Mouse (Mus musculus) right cerebral cortex, postnatal 10 days (tissue): Measurements from ENCODE around the gene Pdlim7.

Experiments used
- DNase-seq, 2 experiments: peaks; one replicate each; pipeline ENCODE4 v3.0.0; 2021; ENCODE audit warnings: low spot score in 2 of 2

Pdlim7 gene

GRCm38 (mm10) chr13:55465830-55466440 lies 47.5 kb downstream of the Pdlim7 start:
- DNase-seq: no peak

DNA sequence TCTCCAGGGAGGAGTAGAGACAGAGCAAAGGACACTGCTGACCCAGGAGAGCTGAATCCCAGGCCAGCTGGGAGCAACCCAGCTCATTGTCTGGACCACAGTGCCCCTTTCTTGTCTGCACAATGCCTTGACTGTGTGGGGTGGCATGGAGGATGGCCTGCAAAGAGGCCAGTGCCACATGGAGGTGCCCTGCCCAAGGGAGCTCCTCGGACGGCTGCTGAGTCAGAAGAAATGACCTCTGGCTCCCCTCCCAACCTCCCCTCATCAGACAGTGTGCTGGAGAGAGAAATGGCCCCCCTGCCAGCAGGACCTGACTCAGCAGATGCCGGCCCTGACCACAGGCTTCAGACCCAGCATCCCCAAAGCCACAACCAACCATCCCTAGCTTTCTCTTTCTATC lies 48.3 kb downstream of the Pdlim7 start:
- peak in 1 of 2 experiments; percentile 73 for DNase-seq

DNA sequence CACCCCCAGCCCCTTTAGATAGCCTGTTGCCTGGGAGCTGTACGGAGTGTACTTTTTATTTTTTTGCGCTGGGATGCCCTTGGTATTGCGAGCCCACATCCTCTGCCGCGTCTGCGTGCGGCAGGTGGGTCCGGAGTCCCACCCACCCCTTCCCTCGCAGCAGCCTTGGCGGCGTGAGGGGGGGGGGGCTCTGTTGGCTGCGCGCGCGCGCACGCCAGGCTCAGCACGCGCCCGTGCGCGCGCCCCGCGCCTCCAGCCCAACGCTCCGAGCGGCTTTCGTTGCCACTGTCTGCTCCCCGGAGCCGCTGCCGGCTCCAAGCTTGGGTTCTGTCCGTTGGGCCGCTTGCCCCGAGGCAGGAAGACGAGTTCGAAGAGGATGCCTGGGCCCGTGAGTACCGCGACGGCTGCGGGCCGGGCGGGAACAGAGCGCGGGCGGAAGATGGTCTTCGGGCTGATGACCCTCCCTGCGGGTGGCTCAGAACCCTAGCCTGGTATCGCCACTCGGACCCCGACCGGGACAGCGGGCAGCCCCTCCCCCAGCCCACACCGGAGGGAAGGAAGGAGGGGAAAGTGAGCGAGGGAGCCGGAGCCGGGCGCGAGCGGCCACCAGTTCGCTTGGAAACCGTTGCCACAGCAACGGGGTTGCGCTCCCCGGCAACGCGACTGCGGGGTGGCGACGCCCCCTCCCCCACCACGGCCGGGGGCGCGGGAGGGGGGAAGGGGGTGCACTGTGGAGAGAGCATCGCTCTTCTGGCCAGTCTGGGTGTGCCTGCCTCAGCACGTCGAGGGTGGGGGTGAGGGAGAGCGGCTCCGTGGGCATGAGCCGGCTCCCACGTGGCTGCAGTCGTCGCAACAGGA lies 49.2 kb downstream of the Pdlim7 start, which contains the start of gene Prr7:
TSS of gene Prr7 (plus strand) at position 241 of the 858 bp plus-strand sequence.
- peak; percentile 88 to 91 for DNase-seq

GRCm38 (mm10) chr13:55463399-55464026 lies 50.0 kb downstream of the Pdlim7 start:
- peak in 1 of 2 experiments; percentile 68 for DNase-seq

DNA sequence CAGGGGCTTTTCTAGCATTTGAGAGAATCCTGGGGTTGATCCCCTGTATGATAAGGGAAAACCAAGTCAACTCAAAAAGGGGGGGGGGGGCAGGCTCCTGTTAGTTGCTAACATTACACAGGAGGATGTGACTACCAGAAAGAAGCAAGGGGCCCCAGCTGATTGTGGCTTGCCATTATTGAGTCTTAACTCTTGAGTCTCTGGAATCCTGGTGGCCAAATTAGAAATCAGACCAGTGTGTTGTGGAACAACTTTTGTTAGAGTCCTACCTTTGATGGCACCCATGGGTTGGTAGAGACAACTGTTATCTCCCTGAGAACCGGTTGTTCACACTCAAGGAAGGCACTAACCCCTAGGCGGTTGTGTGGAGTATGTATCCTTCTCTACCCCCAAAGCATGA lies 50.5 kb downstream of the Pdlim7 start:
- DNase-seq: no peak

DNA sequence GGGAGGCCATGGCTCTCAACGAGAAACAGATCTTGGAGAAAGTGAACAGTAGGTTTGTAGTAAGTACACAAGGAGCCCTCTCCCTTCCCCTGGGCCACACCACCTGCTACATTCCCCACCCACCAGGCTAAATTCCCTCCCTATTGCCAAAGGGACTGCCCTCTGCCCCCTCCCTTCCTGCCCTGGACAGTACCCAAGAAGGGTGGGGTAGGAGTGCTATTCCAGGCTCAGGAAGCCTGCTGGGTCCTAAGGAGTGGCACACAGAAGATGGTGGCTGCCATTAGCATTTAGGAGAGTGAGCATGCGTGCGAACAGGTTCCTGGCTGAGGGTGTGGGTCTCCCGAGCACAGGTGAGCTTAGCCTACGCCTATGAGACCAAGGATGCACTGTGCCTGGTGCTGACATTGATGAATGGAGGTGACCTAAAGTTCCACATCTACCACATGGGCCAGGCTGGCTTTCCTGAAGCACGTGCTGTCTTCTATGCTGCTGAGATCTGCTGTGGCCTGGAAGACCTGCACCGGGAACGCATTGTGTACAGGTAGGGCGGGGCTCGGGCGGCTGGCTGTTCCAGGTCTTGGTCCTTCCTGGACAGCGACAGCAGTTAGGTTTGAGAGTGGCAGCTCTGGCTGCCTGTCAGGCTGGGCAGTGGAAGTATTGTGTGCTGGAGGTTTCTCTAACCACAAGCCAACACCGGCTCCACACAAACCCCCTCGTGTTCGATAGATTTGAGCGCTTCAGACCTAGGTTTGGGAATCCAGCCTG lies 61.5 kb downstream of the Pdlim7 start:
- peak in 1 of 2 experiments; percentile 21 for DNase-seq

- peak in 1 of 2 experiments; percentile 27 for DNase-seq
Measured at GRCm38 (mm10) chr13:55451296-55451695, 62.2 kb downstream of the Pdlim7 start.

- peak; percentile 75 to 78 for DNase-seq
Measured at GRCm38 (mm10) chr13:55450511-55450980, 62.9 kb downstream of the Pdlim7 start.

DNA sequence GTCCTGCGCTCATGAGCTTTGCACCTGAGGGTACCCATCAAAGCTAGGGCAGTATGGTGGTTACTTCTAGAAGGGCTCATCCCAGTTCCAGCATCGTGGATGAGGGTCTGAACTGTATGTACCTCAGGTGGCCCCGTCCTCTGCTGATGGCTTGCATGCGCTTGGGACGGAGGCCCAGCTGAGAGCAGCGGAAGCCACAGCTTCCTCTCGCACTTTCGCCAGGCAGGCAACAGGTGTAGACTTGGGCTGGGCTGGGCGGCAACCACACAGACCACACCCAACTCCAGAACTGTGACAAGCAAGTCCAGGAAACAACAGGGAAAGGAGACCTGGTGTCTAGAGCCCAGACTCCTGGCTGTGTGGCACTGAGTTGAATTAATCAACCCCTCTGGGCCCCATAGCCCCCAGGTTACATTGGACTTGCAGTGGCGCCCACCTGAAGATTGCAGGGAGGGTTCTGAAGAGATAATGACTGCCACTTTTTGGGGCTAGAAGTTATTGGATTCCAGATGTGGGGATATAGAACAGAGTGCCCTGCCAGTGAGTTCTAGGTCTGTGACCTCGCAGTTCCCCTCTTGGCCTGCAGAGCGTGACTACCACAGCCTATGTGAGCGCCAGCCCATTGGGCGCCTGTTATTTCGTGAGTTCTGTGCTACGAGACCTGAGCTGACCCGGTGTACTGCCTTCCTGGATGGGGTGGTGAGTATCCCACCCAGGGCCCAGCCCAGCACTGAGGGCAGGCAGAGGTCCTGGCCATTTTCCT lies 63.6 kb downstream of the Pdlim7 start:
- DNase-seq: no peak

- DNase-seq: no peak
Measured at GRCm38 (mm10) chr13:55449205-55449604, 64.3 kb downstream of the Pdlim7 start.

GRCm38 (mm10) chr13:55448131-55448530 lies 65.3 kb downstream of the Pdlim7 start:
- DNase-seq: no peak

GRCm38 (mm10) chr13:55447543-55447943 lies 65.9 kb downstream of the Pdlim7 start:
- DNase-seq: no peak

DNA sequence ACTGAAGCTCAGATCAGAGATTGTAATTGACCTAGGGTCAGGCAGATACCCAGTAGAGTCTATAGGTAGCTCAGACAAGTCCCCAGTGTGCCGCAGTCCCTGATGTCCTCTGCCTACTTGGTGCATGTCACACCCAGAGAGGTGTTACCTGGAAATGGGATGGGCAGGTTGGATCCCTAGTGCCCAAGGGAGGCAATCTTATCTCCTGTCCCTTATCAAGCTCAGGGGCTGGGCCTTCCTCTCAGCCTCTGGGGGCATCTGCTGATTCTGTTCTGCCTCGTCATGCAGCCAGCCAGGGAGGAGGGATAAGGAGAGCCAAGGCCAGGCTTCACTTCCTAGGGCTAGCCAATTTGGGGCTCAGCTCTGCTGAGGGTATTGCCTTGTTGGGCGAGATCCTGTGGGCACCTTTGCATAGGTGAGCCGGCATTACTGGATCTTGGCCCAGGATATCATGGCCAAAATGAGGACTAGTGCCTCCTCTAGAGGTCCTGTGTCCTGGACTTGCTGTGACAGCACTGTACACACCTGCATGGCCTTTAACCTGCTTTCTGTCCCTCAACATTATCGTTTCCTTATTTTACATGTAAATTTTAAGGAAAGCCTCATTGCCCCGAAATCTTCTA lies 66.9 kb downstream of the Pdlim7 start:
- no peak for DNase-seq
